14 mouse cellular contexts compared by ENCODE assay signal in the genomic region with DNA sequence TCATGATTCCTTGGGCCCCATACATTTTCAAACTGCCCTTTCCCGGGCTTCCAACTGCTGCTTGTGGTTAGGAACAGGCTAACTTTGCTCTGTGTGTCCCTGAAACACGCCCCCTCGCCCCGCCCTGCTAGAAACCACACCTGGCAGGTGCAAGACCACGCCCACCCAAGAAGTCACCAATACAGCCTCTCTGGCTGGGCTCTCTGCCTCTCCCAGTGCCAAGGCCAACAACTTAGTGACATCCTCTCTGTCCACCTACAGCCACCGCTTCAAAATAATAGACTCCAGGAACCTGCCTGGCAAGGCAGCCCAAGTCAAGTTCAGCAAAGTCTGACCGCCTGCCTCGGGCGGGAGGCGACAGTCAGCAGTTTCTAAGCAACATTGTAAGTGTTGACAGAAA. TPM values are rescaled to one million over a fixed set of nuclear protein-coding genes. Genes with fewer than 3 reads are reported as not detected.
DNase-seq lines count a peak whose midpoint lies in the region; ATAC-seq and TF ChIP-seq lines count a peak whose summit lies in the region.
"Had no signal": no experiment of that assay in that cellular context is flagged by ENCODE, and none has a peak within 500 bp of the region (broad histone marks: within the 10 kb centered on the region; RNA-seq: fewer than 3 reads in every experiment).

No protein-coding gene starts in this region.

- no peak overlapping the region for H3K9ac ChIP-seq in midbrain, embryonic 14.5 days (replicated peaks; ENCODE audit: low read length)
- H3K9ac ChIP-seq: liver, embryonic 14.5 days; midbrain, embryonic 13.5 days had no signal

- no peaks in the 10 kb centered on the region for H3K9me3 ChIP-seq in heart, embryonic 10.5 days
- H3K9me3 ChIP-seq in midbrain, embryonic 14.5 days (ENCODE audit: control insufficient read depth, low read length) = no peaks in the 10 kb centered on the region
- H3K9me3 ChIP-seq: G1E; midbrain, embryonic 13.5 days had no signal

- H3K4me3 ChIP-seq in heart, embryonic 10.5 days = no peak overlapping the region
- no peak overlapping the region for H3K4me3 ChIP-seq in small intestine, adult 2 months (ENCODE audit: low read depth, low read length)
- H3K4me3 ChIP-seq in midbrain, embryonic 14.5 days (replicated peaks; ENCODE audit: low read depth, low read length) = no peak overlapping the region
- H3K4me3 ChIP-seq: midbrain, embryonic 13.5 days had no signal

- H3K4me1 ChIP-seq in heart, embryonic 10.5 days = peaks cover 8% of the 10 kb centered on the region; the same call in 1 of the 2 replicates
- 0 out of 2 replicates have a peak, but pooled peaks cover 4% of the 10 kb centered on the region for H3K4me1 ChIP-seq in small intestine, adult 2 months (ENCODE audit: control insufficient read depth, insufficient read depth, insufficient read length, low read length)
- H3K4me1 ChIP-seq in midbrain, embryonic 14.5 days (ENCODE audit: control insufficient read depth, insufficient read depth, low read length) = no peaks in the 10 kb centered on the region
- H3K4me1 ChIP-seq: midbrain, embryonic 13.5 days had no signal

- no peak for ATAC-seq in midbrain, embryonic 14.5 days (ENCODE audit: low FRiP score, low TSS enrichment)
- ATAC-seq: midbrain, embryonic 13.5 days had no signal

- WGBS in heart, embryonic 10.5 days = 67% methylated on average over 10 of the region's 10 CpGs
- 32% methylated on average over 10 of the region's 10 CpGs for WGBS in small intestine, adult 2 months
- WGBS in midbrain, embryonic 14.5 days = 47% methylated on average over 10 of the region's 10 CpGs

- DNase-seq in heart, embryonic 10.5 days (ENCODE audit: low spot score) = peak; percentile 71
- DNase-seq in heart, adult 9 months (ENCODE audit: low spot score in 2 of 2) = no peak
- DNase-seq in fat pad, adult 2 months (ENCODE audit: extremely low read depth, low read depth, low spot score) = peak; percentile 88
- DNase-seq in kidney, postnatal 4 days = peak; percentile 57 to 76
- DNase-seq in midbrain, embryonic 14.5 days = no peak
- no peak for DNase-seq in right cerebral cortex, adult 18-20 months
- DNase-seq in cerebellum, adult 9-10 months = no peak
- DNase-seq: cerebellum, postnatal 36 days; gastrocnemius, postnatal 36 days; heart, postnatal 14 days had no signal

- H3K4me2 ChIP-seq in midbrain, embryonic 14.5 days (ENCODE audit: low read length) = no peak overlapping the region
- H3K4me2 ChIP-seq: midbrain, embryonic 13.5 days had no signal

- TF ChIP-seq POLR2A in small intestine, adult 2 months (IDR thresholded peaks at IDR 0.05; ENCODE audit: low read depth, low read length) = 0 out of 2 replicates have a peak, but pooled peaks have one; percentile 4

- no peak for TF ChIP-seq CTCF in small intestine, adult 2 months (IDR thresholded peaks at IDR 0.05; ENCODE audit: extremely low read depth, insufficient read length, insufficient replicate concordance, low read depth, low read length)

- H3K27me3 ChIP-seq in heart, embryonic 10.5 days (ENCODE audit: insufficient read depth, poor library complexity, severe bottlenecking) = 0 out of 2 replicates have a peak, but pooled peaks cover 9% of the 10 kb centered on the region
- no peaks in the 10 kb centered on the region for H3K27me3 ChIP-seq in small intestine, adult 2 months (ENCODE audit: control insufficient read depth, insufficient read depth, low read length)
- no peaks in the 10 kb centered on the region for H3K27me3 ChIP-seq in midbrain, embryonic 14.5 days (ENCODE audit: control insufficient read depth, insufficient read depth, low read length)
- H3K27me3 ChIP-seq: midbrain, embryonic 13.5 days had no signal

- no peaks in the 10 kb centered on the region for H3K36me3 ChIP-seq in heart, embryonic 10.5 days
- 0 out of 2 replicates have a peak, but pooled peaks cover 2% of the 10 kb centered on the region for H3K36me3 ChIP-seq in small intestine, adult 2 months (ENCODE audit: control insufficient read depth, insufficient read depth, low read length)
- H3K36me3 ChIP-seq in midbrain, embryonic 14.5 days (ENCODE audit: control insufficient read depth, insufficient read depth, low read length) = no peaks in the 10 kb centered on the region
- H3K36me3 ChIP-seq: G1E; midbrain, embryonic 13.5 days had no signal

- no peak overlapping the region for H3K27ac ChIP-seq in heart, embryonic 10.5 days
- peak overlapping the region; percentile 44 for H3K27ac ChIP-seq in small intestine, adult 2 months (ENCODE audit: insufficient read depth, low read depth, low read length)
- no peak overlapping the region for H3K27ac ChIP-seq in midbrain, embryonic 14.5 days (replicated peaks; ENCODE audit: low read depth, low read length)
- H3K27ac ChIP-seq: liver, embryonic 14.5 days; midbrain, embryonic 13.5 days had no signal

RNA-seq across cellular contexts. Expression of a gene that starts 53.3 kb away (rescaled TPM):
- polyA plus RNA-seq in heart, embryonic 10.5 days (2016; fragmentation: Nextera tagmentation; extraction: Ambion mirVana) = 2.5 and 3.4 TPM in 2 replicates
- polyA plus RNA-seq in small intestine, adult 2 months (2012; rRNA removed) = 12.4 and 15.3 TPM in 2 replicates
- polyA plus RNA-seq in midbrain, embryonic 14.5 days (2014; fragmentation: Nextera tagmentation; extraction: Ambion mirVana) = 1.3 and 1.9 TPM in 2 replicates
- polyA plus RNA-seq: G1E had no signal

Comparison
In these comparisons a context has a peak if more than half of its experiments do, and no peak if none do; other contexts are left out.
1. DNase-seq: peak in heart, embryonic 10.5 days (single experiment), fat pad, adult 2 months (single experiment) and kidney, postnatal 4 days (2 of 2); none in heart, adult 9 months (0 of 2), midbrain, embryonic 14.5 days (single experiment), right cerebral cortex, adult 18-20 months (single experiment) and cerebellum, adult 9-10 months (single experiment).